Mouse (Mus musculus) gastrocnemius, postnatal 36 days (tissue): ENCODE results near the gene Exoc6. TPM values are rescaled to one million over a fixed set of nuclear protein-coding genes. Genes with fewer than 3 reads are reported as not detected.
"Not testable (repeated sequence)": the region's sequence is repeated elsewhere in the genome, so short reads cannot be mapped to it uniquely, and the experiment has no call there.

ENCODE experiments used
- DNase-seq, 2 experiments: peaks; one replicate each; pipeline ENCODE4 v3.0.0; 2022
- intact Hi-C: fragments of 180-260 bp; cut with DNase I; formaldehyde crosslinking; loops from one replicate; pipeline ENCODE4 v1.15.1; 2025
- total RNA-seq, 2 experiments: library from RNA; stranded (reverse); gene quantifications; 2 replicates each; pipeline ENCODE4 v1.2.3; 2021

The Exoc6 gene
- total RNA-seq, 2 experiments from 2014 or later, result 40.6 to 48.2 TPM

DNA sequence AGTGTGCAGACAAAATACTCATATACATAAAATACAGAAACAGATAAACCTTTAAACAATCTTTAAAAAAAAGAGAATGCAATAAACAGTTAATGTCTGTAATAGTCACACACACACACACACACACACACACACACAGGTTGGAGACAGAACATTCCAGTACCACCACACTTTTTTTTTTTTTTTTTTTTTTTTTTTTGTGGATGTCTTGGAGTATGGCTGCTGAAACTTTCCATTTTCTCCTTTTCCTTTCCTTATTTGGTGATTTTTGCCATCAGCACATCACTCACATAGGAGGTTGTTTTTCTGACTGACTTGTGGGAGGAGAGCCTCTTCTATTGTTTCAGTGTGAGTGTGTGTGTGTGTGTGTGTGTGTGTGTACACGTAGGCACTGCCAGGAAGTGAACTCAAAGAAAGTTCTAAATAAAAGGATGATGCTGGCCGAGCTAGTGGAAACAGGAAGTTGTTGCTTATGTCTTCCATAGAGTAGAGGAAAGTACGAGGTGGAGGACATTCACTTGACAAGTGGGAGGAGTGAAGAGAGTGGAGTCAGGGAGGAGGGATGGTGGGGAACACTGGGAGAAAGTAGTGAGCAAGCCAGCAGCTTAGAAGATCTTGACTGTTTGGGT is 15.4 kb upstream of the Exoc6 start:
- intact Hi-C loops, result no loop called here
- DNase-seq, result no peak

GRCm38 (mm10) chr19:37536426-37536825 is 13.8 kb upstream of the Exoc6 start:
- intact Hi-C loops, result no loop called here
- DNase-seq, result no peak

DNA sequence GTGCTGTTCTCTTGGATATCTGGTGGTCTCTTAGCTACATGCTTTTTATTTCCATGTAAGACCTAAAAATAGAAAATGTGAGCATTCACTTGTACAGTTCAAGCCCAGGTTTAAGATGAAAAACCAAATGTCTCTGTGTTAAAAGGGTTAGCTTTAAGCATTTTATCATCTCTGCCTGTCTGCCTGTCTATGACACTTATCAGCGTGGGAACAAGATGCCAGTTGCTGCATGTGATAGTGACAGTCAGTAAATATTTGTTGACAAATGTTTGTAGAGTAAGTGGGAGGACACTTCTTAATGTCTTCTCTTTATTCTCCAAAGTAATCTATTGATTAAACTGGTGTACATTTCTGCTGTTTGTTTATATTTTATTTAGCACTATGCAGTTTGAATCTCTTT is 12.5 kb upstream of the Exoc6 start:
- DNase-seq, result no peak
- intact Hi-C loops, result no loop called here

- intact Hi-C loops, result no loop called here
- no peak for DNase-seq
These were observed 10.0 kb upstream of the Exoc6 start for GRCm38 (mm10) chr19:37540201-37540600.

- peak in 1 of 2 experiments; percentile 25 for DNase-seq
- intact Hi-C loops, result no loop called here
These were observed 6.5 kb upstream of the Exoc6 start for GRCm38 (mm10) chr19:37543537-37544326.

- DNase-seq, result no peak
- intact Hi-C loops, result no loop called here
These were observed 5.7 kb upstream of the Exoc6 start for GRCm38 (mm10) chr19:37544476-37544875.

- intact Hi-C loops, result no loop called here
- no peak for DNase-seq
These were observed 5.0 kb upstream of the Exoc6 start for GRCm38 (mm10) chr19:37545231-37545630.

DNA sequence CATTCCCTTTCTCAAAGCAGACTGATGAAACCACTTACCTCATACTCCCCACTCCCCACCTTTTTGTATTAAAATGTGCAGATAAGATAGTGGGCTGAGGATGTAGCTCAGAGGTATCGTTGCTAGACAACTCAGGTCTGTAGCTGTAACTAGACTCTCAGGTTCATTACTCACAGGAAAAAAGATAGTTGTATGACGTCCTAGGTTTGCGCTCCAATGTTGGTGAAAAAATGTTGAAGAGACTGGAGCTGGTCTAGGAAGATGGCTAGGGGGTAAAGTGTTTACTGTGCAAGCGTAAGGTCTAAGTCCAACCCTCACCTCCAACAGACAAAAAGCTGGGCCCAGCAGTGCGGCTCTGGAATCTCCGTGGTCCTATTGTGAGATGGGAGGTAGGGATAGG is 4.5 kb upstream of the Exoc6 start:
- DNase-seq, result no peak
- intact Hi-C loops, result no loop called here

- intact Hi-C loops, result no loop called here
These were observed 3.4 kb upstream of the Exoc6 start for GRCm38 (mm10) chr19:37546776-37547175.

DNA sequence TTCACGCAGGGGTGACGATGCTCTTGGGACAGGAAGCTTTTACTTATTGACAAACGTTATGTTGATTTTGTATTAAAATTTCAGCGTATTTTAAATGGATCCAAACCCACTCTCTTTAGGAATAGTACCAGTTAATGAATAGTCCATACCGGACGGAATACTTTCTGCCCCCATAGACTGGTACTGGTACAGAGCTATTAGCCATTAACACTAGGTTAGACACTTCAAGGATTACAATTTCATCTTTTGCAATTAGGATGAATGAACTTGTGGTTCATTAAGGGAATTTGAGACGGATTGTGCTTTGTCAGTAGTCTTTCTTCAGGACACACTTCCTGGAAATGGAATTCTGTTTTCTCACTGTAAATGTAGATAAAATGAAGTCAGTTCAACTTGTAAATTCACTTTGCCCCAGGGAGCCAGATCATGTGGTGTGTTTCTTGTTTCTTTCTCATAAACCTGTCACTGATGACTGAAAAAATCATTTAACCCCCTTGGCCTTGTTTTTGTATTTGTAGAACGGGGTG is 885 bp downstream of the Exoc6 start:
- intact Hi-C loops, result no loop called here

More at GRCm38 (mm10) chr19:37546776-37547175, 3.4 kb upstream of the Exoc6 start:
- no peak for DNase-seq

DNA sequence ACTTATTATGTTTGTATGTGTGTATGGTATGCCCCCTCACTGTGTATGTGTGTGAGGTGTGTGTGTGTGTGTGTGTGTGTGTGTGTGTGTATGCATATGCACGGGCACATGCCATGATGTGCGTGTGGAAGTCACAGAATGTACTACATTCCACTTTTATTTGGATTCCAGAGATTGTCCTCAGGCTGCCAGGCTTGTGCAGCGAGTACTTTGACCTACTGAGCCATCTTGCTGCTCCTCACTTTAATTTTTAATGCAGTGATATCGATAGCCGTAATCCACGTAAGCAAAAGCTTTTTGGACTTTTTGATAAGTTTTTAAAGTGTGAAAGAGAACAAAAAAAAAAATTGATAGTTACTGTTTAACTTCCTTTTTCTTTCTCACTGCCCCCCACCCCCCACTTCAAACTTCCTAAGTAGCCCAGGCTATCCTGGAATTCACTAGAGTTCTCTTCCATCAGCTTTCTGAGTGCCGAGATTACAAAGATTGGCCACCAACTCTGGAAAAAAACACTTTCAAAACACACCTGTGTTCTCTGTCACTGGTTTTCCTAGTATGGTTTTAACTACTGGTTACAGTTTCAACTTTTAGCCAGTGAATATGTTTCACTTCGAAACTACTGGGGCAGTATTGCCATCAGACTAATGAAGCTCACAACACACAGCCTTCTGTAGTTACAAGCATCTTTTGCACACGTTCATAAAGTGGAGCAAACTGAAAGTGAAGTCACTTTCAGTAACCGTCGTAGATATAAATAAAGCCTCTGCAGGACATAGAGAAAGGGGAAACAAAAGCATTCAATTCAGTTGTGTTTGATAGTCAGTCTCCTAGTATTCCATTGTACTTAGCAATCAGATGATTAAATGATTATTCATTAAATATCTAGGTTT is 3.4 kb downstream of the Exoc6 start:
- intact Hi-C loops, result no loop called here
- DNase-seq, result no peak

More for the DNA sequence above, 885 bp downstream of the Exoc6 start:
- DNase-seq, result no peak

GRCm38 (mm10) chr19:37554266-37554650 is 4.0 kb downstream of the Exoc6 start:
- DNase-seq, intact Hi-C loops: not testable (repeated sequence)

- intact Hi-C loops, result no loop called here
- no peak for DNase-seq
These were observed 5.8 kb downstream of the Exoc6 start for GRCm38 (mm10) chr19:37555863-37556566.

DNA sequence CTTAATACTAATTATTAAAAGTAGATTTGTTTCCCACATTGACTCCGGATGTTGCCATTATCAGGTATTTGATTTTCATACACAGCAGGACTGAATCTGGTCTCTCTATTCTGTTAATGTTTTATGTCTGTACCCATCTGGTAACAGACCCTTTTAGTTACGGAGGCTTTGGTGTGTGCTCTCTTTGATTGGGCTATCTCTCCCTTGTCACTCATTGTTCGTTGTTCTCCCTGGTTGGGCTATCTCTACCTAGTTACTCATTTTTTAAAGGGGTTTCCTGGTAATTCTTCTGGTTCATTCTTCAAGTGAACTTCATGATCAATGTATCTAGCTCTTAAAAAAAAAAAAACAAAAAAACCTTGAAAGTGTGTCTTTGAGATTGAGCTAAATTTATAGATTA is 7.7 kb downstream of the Exoc6 start:
- no peak for DNase-seq
- intact Hi-C loops, result no loop called here

GRCm38 (mm10) chr19:37559286-37560079 is 9.3 kb downstream of the Exoc6 start:
- intact Hi-C loops, result no loop called here
- DNase-seq, result no peak

DNA sequence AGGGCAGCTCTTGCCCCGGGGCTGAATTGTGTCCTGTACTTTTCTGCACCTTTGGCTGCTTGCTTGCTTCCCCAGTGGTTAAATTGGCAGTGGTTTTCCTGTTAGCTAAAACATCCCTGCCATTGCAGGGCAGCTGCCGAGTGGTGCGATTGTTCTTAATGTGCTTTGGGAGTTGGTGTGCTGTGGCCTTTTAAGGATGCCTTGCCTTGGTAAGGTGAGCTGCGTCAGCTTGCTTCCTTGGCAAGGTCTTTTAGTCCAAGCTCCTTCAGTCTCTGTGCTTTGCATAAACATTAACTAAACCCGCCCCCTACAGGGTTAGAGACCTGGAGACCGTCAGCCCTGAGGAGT is 9.8 kb downstream of the Exoc6 start:
- no peak for DNase-seq
- intact Hi-C loops, result no loop called here

DNA sequence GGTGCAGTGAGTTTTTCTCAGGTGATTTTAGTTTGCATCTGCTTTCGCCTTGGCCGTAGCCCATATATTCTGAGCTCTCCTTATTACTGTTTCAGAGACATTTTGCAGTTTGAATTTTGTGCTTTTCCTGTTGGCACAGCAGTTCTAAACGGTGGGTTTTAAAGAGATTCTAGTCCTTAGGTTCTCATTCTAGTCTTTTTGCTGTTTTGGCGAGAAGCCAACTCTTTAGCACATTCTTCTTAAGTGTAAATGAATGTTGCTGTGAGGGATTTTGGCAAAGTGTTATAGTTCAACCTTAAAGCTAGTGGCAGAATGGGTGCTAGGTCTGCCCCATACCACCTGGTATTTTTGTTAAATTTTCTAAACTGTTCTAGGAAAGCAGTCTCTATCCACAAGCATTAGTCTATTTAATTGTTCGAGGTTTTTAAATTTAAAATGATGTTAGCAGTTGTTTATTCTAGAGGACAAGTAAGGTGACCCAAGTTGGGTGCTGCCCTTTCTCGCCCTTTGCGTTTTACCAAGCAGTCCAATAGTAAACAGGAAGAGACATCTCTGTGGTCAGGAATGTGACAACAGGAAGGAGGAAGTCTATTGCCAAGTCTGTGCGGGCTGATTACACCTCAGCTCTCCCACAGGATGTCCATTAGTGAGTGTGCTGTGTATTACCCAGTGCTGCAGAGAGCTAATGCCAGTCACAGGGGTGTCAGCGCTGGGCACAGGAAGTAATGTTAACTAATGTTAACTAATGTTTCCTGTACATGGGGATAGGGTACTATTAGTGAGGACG is 11.1 kb downstream of the Exoc6 start:
- no peak for DNase-seq
- intact Hi-C loops, result no loop called here

DNA sequence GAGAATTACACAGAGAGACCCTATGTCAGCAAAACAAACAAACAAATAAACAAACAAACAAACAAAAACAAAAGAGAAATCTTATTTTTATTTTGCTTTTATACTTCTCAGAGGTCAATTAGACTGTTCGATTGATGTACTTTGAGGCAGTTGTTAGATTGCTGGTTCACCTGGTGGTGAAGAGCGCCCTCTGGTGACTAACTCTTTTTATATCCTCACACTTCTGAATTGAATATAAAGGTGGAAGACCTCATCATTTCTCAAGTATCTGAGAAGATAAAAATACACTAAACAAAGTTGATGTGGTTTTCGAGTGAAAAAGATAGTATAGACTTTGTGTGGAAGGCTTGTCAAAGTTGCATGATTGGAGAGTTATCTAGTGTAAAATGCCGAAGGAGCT is 13.5 kb downstream of the Exoc6 start:
- intact Hi-C loops, result loop anchor here (1.0 kb wide), 1 partner anchor 32 kb away; no protein-coding TSS in a partner anchor
- DNase-seq, result no peak

DNA sequence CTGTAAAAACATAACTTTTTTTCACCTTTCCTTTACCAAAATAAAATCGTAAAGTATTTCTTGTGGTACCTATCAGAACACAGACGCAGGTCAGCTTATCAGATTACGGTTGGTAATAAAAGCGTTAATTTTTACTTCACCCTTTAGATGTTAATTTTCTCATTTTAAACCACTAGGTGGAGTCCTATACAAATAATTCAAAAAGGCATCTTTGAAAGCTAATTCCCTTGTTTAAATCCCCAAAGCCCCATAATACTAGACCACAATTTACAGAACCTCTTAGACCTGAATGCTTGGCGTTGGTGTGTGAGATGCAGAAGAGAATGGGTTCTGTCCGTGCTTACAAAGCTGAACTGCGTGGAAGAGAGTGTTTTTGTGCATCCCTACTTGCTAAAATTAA is 15.6 kb downstream of the Exoc6 start:
- DNase-seq, result no peak
- intact Hi-C loops, result no loop called here
